Mouse (Mus musculus): Measurements from ENCODE around the gene Pycard. TPM values are rescaled to one million over a fixed set of nuclear protein-coding genes. Genes with fewer than 3 reads are reported as not detected.
"Not testable (repeated sequence)": the region's sequence is repeated elsewhere in the genome, so short reads cannot be mapped to it uniquely, and the experiment has no call there.

Pycard gene
- 19.8 and 27.3 TPM in 2 replicates for total RNA-seq (2017)

DNA sequence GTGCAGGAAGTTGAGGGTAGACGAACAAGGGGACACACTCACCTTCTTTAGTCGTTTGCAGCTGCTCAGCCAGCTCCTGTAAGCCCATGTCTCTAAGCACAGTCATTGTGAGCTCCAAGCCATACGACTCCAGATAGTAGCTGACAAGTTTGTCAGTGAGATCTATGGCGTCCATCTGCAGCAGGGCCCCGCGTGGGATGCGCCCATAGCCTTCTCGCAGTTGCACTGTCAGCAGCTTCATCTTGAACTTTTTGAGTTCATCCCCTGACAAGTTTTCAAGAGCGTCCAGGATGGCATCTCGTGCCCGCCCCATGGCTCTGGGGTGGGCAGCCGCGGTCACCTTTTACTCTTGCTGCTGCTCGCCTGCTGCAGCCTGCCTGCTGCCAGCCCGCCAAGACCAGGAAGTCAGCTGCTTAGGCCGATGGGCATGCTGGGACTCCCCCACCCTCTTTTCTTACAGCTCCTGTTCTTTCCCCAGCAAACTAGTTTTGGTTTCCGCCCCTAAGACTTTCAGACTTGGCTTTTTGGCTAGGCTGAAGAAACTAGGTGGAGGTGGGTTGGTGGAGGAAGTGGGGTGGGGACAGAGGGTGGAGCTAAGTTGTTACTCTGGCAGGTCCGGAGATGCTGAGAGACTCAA lies at the start of gene Pycard:
Pycard (minus strand) TSS at position 527 of the 637 bp plus-strand sequence.
- peak; percentile 71 for ATAC-seq (replicated peaks; ENCODE audit: low read depth, poor library complexity, severe bottlenecking)

DNA sequence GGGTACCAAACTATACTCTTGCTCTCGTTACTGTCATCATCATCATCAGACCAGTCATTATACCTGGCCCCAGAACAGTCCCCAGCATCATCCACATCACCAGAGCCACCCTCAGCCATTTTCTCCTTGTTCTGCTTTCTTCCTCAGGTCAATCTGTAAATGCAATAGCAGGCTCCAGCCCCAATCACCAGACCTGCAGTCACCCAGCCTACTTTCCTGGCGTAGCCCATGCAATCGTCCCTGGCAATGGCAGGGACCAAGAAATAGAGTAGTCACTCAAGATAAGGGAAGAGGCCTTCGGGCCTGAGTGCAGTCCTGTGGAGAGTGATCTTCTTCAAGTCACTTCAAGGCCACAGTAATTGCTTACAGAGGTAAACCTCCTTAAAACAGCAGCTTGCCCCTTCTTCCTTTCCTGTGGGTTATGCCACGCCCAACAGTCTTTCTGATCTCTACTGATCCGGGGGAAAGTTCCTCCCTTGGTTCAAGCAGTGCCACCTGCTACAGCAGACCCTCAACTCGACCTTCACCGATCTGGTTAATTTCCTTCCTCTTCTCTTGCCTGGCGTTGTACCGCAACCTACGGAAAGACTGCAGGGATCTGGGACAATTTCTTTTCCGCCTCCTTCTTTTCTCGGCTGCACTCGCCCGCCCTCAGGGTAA lies 48.6 kb upstream of the Pycard start:
- ATAC-seq (replicated peaks; ENCODE audit: low read depth, poor library complexity, severe bottlenecking), result peak; percentile 89

DNA sequence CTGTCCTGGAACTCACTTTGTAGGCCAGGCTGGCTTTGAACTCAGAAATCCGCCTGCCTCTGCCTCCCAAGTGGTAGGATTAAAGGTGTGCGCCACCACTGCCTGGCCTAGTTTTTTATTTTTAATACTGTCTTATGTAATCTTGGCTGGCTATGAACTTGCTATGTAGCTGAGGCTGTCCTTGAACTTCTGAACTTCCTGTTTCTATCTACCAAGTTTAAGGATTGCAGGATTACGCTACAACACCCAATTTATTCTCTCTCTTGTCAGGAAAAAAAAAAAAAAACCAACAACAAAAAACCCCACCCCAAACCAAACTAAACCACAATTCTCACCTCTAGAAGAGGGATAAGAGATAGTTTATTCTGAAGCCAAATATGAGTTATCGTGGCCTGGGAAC lies 39.9 kb upstream of the Pycard start:
- ATAC-seq (replicated peaks; ENCODE audit: low read depth, poor library complexity, severe bottlenecking), result no peak

DNA sequence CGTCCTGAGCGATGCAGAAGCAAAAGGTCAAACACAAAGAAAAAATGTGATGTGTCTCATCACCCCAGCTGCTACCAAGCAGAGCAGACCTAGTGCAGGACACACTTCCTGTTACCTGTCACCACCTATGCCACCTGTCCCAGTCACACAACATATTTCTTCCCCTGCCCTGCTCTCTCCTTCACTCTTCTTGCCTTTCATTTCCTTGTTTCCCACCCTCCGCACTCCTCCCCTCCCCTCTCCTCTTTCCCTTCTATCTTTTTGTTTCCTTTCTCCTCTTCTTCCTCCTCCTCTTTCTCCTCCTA lies 39.3 kb upstream of the Pycard start:
- ATAC-seq (replicated peaks; ENCODE audit: low read depth, poor library complexity, severe bottlenecking), result no peak

DNA sequence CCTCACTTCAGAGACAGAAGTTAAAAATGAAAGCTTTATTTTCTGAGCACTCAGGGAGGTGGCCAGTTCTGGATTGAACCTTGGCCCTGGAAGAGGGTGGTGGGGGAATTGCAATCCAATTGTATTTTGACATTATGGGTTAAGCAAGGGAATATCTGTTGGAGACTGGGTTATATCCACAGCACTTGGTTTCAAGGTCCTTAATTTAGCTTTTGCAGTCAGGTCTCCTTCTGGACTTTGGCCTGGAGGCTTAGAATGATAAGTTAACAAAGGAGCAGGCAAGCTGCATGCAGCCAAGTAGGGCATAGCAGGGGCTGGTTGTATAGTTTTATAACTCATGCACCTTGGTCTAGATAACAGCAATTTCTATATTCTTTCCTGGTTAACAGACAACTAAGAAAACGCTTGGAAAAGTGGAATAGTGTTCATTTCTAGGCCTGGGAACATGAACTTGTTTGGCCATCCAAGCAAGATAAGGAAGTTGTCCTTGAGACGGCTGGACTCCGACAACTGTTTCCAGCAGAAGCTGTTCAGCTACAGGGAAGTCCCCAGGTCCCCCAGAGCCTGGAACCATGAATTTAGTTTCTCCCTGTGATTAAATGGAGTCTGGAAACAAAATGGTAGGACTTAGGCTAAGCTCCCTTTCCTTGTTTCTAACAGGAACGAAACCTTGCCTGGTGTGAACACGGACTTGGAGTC lies 38.8 kb upstream of the Pycard start:
- no peak for ATAC-seq (replicated peaks; ENCODE audit: low read depth, poor library complexity, severe bottlenecking)

DNA sequence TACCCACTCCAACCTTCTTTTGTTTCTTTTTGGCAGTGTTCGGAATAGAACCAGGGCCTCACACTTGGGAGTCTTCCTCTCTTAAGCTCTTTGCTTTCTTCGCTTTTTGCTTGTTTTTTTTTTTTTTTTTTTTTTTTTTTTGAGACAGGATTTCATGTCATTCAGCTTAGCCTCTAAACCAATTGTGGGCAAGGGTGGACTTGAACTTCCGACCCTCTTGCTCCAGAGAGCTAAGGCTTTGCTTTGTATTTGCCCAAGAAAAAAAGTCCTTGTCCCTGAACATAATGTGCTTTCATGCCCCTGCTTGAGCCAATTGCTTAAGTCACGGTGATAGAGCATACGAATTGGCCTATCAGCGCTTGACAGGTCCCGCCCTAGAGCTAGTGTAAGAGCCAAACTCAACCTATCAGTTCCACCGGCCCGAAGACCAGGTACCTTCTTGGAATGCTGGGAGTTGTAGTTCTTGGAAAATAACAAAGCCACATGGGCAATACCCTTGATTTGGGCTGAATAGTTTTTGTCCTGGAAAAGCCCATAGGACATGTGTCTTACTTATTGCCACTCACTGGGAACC lies 37.8 kb upstream of the Pycard start:
- peak; percentile 52; the same call in 1 of the 2 replicates for ATAC-seq (replicated peaks; ENCODE audit: low read depth, poor library complexity, severe bottlenecking)

DNA sequence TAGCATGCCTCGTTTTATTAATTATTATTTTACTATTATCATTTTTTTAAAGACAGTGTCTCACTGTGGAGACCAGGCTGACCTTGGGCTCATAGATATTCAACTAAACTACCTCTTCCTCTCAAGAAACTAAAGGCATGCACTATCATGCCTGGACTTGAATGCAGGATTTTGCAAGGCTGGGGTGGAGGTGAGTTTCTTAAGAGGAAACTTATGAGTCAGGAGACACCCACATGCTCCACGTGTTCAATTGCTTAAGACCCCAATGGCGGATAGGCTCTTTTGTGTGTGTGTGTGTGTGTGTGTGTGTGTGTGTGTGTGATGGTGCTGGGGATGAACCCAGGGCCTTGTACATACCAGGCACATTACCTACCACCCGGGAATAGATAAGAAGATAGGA lies 31.7 kb upstream of the Pycard start:
- ATAC-seq (replicated peaks; ENCODE audit: low read depth, poor library complexity, severe bottlenecking), result no peak

DNA sequence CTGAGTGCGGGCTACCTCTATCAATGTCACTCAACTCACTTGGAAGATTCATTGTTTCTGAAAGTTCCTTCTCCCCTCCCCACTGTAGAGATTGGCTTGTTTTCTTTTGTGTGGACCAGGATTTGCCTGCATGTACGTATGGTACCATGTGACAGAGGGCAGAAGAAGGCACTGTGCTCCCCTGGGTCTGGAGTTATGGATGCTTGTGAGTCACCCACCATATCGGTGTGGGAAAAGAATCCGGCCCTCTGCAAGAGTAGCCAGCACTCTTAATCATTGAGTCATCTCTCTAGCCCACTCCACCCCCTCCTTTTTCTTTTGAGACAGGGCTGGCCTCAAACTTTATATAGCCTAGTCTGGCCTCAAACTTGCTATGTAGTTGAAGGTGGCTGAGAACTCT lies 31.3 kb upstream of the Pycard start:
- no peak for ATAC-seq (replicated peaks; ENCODE audit: low read depth, poor library complexity, severe bottlenecking)

DNA sequence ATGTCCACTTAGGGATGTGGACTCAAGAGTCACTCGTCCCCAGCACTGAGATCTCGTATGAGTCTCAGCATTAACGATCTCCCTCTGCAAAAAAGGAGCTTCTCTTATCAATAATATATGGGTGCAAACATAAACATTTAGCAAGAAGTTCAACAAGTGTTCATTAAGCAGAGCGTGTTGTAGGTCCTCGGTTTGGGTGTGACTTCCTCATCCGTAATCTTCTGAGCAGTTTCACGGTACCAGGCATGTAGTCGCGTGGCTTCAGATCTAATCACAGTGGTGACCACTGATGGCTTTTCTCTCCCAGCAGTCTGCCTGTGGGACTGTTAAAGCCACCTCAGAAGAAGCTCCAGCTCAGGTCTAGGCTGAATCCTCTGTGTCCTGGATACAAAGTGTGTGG lies 30.7 kb upstream of the Pycard start:
- ATAC-seq (replicated peaks; ENCODE audit: low read depth, poor library complexity, severe bottlenecking), result no peak

DNA sequence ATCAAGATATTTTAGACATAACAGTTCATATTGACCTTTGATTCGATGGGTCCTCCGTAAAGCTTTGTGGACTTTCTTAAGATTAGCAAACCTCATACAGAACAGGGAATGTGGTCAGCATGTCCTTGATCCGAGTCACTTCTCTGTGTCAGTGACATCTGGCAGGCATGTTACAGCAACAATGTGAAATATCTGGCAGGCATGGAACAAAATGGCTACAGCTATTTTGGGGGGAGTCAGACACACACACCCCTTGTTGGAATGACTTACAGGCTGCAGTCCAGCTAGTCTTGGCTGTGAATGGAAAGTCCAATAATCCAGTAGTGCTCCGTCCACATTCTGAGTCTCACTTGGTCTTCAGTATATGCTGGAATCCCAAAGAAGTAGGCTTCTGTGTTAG lies 29.9 kb upstream of the Pycard start:
- ATAC-seq (replicated peaks; ENCODE audit: low read depth, poor library complexity, severe bottlenecking), result no peak

DNA sequence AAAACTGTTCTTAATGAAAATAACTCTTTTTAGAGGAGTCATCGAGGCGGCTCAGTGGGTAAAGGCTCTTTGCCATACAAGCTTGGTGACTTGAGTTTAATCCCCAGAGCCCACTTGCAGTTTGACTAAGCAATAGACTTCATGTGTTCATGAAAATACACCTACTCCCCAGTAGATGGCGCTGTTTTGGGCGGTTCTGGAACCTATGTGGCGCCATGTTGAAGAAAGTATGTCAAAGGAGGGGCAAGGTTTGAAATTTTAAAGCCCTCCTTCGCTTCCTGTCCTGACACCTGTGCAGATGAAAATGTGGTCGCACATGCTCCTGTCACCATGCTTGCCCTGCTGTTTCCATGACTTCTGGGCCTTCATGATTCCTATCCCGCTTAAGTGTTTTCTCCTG lies 29.3 kb upstream of the Pycard start:
- no peak for ATAC-seq (replicated peaks; ENCODE audit: low read depth, poor library complexity, severe bottlenecking)

DNA sequence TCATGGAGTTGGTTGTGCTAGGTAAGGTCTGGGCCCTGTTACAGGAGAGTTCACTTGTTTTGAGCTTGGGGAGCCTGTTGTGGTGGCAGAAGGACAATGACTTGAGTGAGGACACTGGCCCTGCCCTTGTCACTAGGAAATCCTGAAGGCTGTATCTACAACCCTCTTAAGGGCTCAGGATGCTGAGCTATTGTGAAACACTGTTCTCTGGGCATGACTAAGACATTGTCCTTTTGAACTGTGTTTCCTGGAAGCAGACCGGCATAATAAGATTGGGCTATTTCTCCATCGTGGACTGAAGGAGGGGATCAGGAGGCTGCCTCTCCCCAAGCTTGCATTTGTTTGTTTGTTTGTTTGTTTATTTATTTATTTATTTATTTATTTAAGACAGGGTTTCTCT lies 25.5 kb upstream of the Pycard start:
- ATAC-seq (replicated peaks; ENCODE audit: low read depth, poor library complexity, severe bottlenecking), result no peak

DNA sequence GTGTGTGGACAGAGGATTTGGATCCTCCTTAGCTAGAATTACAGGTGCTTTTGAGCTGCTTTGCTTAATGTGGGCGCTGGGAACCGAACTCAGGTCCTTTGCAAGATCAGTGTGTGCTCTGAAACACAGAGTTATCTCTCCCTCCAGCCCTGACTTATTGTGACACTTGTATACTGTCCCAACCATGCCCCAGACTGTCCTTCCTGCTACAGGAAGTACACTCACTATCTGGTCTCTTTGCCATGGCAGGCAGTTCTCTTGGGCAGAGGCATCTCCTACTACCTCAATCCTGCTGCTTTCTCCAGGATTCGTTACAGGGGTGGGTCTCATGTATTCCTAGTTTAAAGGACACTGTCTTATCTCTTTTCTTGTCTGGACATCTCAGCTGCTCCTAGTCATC lies 24.6 kb upstream of the Pycard start:
- no peak for ATAC-seq (replicated peaks; ENCODE audit: low read depth, poor library complexity, severe bottlenecking)

DNA sequence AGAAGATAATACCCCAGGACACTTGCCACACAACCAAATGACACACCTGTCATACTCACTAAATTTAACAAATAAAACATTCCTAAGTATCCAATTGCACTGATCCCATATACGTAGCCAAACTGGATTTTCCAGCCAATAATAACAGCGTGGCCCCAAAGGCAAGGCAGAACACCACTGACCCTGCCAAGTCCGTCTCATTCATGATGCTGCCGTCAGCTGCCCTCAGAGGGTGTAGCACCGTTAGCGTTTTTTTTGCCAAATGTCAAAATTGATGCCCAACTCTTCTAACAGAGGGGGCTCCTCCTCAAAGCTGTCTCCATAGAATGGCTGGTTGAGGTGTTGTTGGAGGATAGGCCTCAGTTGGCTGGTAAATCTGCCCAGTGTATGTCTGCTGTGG lies 23.0 kb upstream of the Pycard start:
- ATAC-seq (replicated peaks; ENCODE audit: low read depth, poor library complexity, severe bottlenecking), result no peak

DNA sequence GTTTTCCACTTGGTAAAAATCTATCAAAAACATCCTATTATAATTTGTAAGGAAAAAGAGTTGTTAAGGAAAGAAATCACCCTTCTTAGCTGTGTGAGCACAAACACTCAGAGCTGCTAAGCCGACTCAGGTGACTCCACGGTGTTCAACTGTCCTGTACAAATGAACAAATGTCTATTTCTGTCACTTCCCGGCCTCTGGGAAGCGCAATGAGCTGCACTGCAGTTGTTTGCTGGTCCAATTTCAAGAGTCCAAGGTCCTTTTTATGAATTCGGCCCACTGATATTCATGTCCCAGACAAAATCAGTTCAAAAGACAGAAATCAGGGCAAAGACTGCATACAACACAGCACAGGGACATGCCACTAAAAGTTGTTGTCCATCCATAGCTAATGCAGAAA lies 22.5 kb upstream of the Pycard start:
- ATAC-seq (replicated peaks; ENCODE audit: low read depth, poor library complexity, severe bottlenecking), result not testable (repeated sequence)

DNA sequence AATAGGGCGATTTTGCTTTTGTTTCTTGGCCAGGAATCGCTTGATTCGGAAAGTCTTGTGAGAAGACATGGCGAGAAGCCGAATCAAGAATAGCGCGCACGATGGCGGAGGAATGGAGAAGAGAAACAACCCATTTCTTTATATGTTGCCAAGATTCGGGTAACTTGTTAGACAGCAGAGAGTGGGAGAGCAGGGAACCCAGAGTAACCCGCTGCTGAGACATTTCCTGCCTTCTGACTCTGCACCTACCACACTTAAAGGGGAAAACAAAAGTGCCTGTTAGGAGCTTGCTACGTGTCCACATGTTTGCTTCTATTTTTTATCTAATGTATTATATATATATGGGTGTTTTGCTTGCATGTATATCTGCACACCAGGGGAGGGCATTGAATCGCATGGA lies 19.4 kb upstream of the Pycard start:
- ATAC-seq (replicated peaks; ENCODE audit: low read depth, poor library complexity, severe bottlenecking), result no peak

DNA sequence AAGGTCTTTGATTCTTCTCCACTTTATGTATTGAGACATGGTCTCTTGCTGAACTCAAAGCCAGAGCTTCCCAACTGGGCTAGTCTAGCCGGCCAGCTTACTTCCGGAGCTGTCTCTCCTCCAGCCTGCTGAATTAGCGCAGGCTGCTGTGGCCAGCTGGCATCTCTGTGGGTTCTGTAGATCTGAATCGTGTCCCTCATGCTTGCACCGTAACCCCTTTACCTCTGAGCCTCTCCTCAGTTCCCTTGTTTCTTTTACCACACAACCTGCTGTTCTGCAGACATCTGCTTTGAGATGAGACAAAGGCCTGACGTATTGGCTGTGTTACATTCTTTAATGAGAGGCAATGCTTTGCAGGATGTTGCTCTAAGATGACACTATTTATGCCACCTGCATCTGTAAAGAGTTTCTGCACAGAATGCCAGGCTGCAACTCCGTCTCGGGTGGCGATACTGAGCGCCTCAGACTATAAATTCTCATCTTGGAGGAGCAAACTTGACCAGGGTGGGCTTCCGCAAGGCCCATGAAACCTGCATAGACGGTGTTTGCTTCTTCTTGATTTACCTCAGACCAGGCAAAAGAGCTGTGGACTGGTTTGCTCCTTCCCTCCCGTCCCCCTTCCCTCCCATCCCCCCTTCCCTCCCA lies 18.6 kb upstream of the Pycard start:
- ATAC-seq (replicated peaks; ENCODE audit: low read depth, poor library complexity, severe bottlenecking), result no peak

DNA sequence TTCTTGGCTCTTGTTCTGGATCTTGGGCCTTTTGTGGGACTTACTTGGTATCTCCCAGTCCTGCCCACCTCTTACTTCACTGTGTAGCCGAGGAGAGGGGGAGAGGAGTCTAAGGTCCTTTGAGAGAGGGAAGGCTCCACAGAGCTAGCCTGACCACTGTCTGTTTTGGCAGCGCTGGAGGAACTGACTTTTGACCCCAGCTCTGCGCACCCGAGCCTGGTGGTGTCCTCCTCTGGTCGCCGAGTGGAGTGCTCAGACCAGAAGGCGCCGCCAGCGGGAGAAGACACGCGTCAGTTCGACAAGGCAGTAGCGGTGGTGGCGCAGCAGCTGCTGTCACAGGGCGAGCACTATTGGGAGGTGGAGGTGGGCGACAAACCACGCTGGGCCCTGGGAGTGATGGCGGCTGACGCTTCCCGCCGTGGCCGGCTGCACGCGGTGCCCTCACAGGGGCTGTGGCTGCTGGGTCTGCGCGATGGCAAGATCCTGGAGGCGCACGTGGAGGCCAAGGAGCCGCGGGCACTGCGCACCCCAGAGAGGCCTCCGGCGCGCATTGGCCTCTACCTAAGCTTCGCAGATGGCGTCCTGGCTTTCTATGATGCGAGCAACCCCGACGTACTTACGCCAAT lies 16.2 kb upstream of the Pycard start:
- ATAC-seq (replicated peaks; ENCODE audit: low read depth, poor library complexity, severe bottlenecking), result no peak

DNA sequence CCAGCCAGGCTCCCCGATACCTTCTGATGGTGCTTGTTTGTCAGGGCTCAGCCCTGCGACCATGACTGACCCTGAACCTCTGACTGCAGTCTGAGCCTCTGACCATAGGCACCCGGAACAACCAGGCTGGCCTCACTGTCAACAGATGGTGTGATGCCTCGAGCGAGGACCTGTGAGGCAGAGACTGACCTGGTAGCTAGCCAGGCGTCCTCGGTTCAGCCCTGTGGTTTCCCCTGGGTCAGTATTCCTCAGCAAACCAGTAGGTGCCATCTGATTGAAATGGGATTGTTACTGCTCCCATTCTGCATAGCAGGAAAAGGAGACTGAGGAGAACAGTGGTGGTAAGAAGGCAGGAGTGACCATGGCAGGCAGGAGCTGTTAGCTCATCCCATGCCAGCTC lies 12.5 kb upstream of the Pycard start:
- ATAC-seq (replicated peaks; ENCODE audit: low read depth, poor library complexity, severe bottlenecking), result no peak

Measured in common myeloid progenitor, adult 5-6 weeks (primary cell).